Mouse (Mus musculus): ENCODE measurements around the gene Mum1. TPM values are rescaled to one million over a fixed set of nuclear protein-coding genes. Genes with fewer than 3 reads are reported as not detected.
A peak's percentile ranks its signal among the peaks of the same experiment; 100 is the strongest.

Mum1 gene
- total RNA-seq, 2 experiments from 2014 or later, result 37.8 to 43.3 TPM

DNA sequence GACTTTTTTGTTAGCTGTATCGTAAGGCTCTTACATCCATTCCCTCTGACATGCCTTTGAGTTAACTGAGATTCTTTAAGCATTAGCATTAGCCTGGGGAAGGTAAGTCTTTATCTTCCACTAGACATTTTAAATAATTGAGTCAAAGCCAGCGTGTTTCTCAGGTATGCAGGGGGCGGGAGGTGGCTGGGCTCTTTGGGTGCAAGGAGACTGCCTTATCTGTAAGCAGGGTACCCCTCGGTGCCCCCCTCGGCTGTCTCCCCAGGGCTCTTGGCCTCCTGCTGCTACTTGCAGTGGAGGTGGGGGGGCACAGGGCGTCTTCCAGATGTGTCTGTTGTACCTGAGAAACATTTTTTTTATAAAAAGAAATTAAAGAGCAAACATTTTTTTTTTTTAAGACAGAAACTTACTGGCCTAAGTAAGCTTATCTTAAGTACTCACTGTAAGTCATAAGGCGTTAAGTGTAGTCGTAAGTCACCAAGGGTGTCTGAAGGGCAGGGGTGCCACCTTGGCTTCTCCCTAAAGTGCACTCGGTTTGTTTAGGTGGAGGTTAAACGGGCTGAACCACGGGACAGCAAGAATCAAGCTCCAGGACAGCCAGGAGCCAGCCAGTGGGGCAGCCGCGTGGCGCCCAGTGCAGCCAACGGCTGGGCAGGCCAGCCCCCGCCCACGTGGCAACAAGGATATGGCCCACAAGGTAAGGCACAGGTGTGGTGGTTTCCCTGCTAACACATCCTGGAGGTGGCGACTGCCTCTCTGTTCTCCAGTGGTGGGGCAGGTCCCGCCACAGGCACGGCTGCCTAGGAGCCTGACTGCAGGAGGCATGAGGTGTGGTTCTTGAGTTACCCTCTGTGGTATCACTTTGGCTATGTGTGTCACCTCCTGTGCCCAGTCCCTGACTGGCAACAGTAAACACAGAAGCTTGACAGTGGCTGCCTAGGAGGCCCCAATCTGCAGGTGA, 56.5 kb downstream of the Mum1 start:
- intact Hi-C loops (cut with DNase I), result no loop called here
- no peak overlapping the region for H3K4me3 ChIP-seq
- TF ChIP-seq CTCF (IDR thresholded peaks at IDR 0.05), result no peak
- no peak for DNase-seq (ENCODE audit: extremely low spot score in 1 of 2, low spot score in 2 of 2)
- no peak overlapping the region for H3K27ac ChIP-seq

DNA sequence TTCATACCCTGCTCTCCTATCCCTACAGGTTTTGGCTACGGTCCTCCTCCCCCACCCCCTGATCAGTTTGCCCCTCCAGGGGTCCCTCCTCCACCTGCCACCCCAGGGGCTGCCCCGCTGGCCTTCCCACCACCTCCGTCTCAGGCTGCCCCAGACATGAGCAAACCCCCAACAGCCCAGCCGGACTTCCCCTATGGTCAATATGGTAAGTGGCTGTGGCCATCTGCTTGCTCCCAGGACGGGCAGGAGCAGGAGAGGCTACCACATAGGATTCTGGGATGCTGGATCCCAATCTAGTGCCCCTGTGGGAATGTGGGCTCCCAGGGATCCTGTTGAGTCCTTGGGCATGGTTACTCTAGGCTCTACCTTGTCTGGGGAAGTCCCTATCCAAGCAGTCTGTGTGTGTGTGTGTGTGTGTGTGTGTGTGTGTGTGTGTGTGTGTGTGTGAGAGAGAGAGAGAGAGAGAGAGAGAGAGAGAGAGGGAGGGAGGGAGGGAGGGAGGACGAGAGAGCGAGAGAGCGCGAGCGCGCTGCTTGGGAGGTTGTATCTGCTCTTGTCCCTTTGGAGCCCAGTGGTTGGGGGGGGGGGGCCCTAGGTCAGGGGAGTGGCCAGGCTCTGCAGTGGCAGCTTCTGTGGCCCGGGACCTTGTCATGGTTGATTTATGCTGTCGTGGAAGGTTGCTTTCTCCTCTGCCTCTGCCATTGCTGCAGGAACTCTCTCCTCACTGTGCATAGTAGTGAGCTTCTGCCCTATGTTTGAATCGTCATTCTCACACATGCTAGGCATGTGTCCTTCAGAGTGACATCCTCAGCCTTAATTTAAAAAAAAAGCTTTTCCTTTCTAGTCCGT, 59.2 kb downstream of the Mum1 start:
- DNase-seq (ENCODE audit: extremely low spot score in 1 of 2, low spot score in 2 of 2), result no peak
- Histone ChIP-seq H3K27ac (no peak overlapping the region), H3K4me3 (no peak overlapping the region)
- intact Hi-C loops (cut with DNase I), result no loop called here
- no peak for TF ChIP-seq CTCF (IDR thresholded peaks at IDR 0.05)

GRCm38 (mm10) chr10:80288097-80288496, 61.9 kb downstream of the Mum1 start:
- TF ChIP-seq CTCF (IDR thresholded peaks at IDR 0.05), result no peak
- DNase-seq (ENCODE audit: extremely low spot score in 1 of 2, low spot score in 2 of 2), result no peak
- Histone ChIP-seq H3K4me3 (no peak overlapping the region), H3K27ac (no peak overlapping the region)
- intact Hi-C loops (cut with DNase I), result no loop called here

GRCm38 (mm10) chr10:80288657-80289056, 62.4 kb downstream of the Mum1 start:
- no peak for DNase-seq (ENCODE audit: extremely low spot score in 1 of 2, low spot score in 2 of 2)
- intact Hi-C loops (cut with DNase I), result no loop called here
- TF ChIP-seq CTCF (IDR thresholded peaks at IDR 0.05), result peak; percentile 33
- no peak overlapping the region for H3K27ac ChIP-seq
- H3K4me3 ChIP-seq, result no peak overlapping the region

DNA sequence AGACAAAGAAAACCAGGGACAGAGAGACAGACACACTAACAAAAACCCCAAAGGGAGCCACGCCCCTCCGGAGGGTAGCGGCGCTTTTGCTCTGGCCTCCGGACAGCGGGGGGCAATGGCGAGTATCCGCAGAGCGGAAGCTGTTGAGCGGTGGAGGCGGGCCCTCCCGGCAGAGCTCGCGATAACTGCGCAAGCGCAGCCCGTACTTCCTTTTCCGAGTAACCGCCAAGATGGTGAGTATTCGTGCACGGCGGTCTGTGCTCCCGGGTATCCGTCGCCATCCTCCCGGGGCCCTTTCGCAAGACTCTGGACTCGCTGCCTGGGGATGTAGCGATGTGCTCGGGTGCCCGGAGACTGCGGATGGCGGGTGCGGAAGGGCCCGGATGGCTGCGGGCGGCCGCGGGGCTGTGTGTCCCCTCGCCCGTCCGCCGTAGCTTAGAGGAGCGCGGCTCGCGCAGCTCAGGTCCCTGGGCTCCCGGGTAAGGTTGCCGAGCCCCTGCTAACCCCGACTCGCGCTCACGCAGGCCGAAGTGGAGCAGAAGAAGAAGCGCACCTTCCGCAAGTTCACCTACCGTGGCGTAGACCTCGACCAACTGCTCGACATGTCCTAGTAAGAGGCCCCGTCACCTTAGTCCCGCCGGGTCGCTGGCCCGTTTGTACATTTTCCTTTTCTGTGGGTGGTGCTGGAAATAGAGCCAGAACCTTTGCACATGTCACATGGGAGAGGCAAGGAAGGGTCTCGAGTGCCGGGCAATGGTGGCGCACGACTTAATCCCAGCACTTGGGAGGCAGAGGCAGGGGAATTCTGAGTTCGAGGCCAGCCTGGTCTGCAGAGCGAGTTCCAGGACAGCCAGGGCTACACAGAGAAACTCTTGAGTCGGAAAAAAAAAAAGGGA, 66.3 kb downstream of the Mum1 start, which contains the start of gene Rps15:
TSS of gene Rps15 (plus strand) at position 203 of the 896 bp plus-strand sequence.
- intact Hi-C loops (cut with DNase I), result loop anchor here (2.0 kb wide), 1 partner anchor 56 kb away; the partner anchor contains the start of gene Adamtsl5
- TF ChIP-seq CTCF (IDR thresholded peaks at IDR 0.05), result peak; percentile 71
- H3K27ac ChIP-seq, result peak within 1 kb of the TSS; percentile 89
- H3K4me3 ChIP-seq, result peak within 1 kb of the TSS; percentile 96
- DNase-seq (ENCODE audit: extremely low spot score in 1 of 2, low spot score in 2 of 2), result peak; percentile 90 to 93

- no peak for TF ChIP-seq CTCF (IDR thresholded peaks at IDR 0.05)
- Histone ChIP-seq H3K4me3 (peak overlapping the region; percentile 96), H3K27ac (peak overlapping the region; percentile 89)
- intact Hi-C loops (cut with DNase I), result loop anchor here (2.0 kb wide), 1 partner anchor 55 kb away; the partner anchor contains the start of gene Adamtsl5
- no peak for DNase-seq (ENCODE audit: extremely low spot score in 1 of 2, low spot score in 2 of 2)
Measured at GRCm38 (mm10) chr10:80293325-80293724, 67.1 kb downstream of the Mum1 start.

Small RNAs within 50 kb of the gene (microRNA-seq; reads per million reads assigned to microRNA genes)
- gene Mir6911, result 1.2 to 3.2 reads per million in 2 experiments

Other genes with a start within 250 kb of the Mum1 start
- 100 to 1,000 TPM; 122 to 126 TPM for gene Tmem259, start 242.1 kb upstream of the Mum1 start, total RNA-seq (2021)
- 1 to 10 TPM; 5.6 to 8.0 TPM for gene Cnn2, start 237.8 kb upstream of the Mum1 start, total RNA-seq (2021)
- gene Abca7, start 229.9 kb upstream of the Mum1 start, total RNA-seq (2021), result 10 to 100 TPM; 13.5 to 13.8 TPM
- gene Arhgap45, start 209.8 kb upstream of the Mum1 start, total RNA-seq (2021), result 1 to 10 TPM; 3.5 TPM
- gene Polr2e, start 186.6 kb upstream of the Mum1 start, total RNA-seq (2021), result 10 to 100 TPM; 73.0 to 76.0 TPM
- 100 to 1,000 TPM; 494 to 526 TPM for gene Gpx4, start 179.3 kb upstream of the Mum1 start, total RNA-seq (2021)
- gene Sbno2, start 120.9 kb upstream of the Mum1 start, total RNA-seq (2021), result 10 to 100 TPM; 21.4 to 22.1 TPM
- 100 to 1,000 TPM; 102 to 106 TPM for gene Stk11, start 110.6 kb upstream of the Mum1 start, total RNA-seq (2021)
- 100 to 1,000 TPM; 356 to 366 TPM for gene Atp5d, start 87.8 kb upstream of the Mum1 start, total RNA-seq (2021)
- 100 to 1,000 TPM; 431 to 456 TPM for gene Cbarp, start 85.6 kb upstream of the Mum1 start, total RNA-seq (2021)
- gene Midn, start 78.2 kb upstream of the Mum1 start, total RNA-seq (2021), result 100 to 1,000 TPM in 1 of 2 experiments, 10 to 100 TPM in 1; 80.7 to 127 TPM
- 10 to 100 TPM; 75.8 to 93.0 TPM for gene Cirbp, start 60.4 kb upstream of the Mum1 start, total RNA-seq (2021)
- 1 to 10 TPM; 6.0 to 8.1 TPM for gene 1600002K03Rik, start 53.5 kb upstream of the Mum1 start, total RNA-seq (2021)
- gene Efna2, start 47.0 kb upstream of the Mum1 start, total RNA-seq (2021), result 1 to 10 TPM; 6.8 to 7.2 TPM
- 100 to 1,000 TPM; 194 to 206 TPM for gene Ndufs7, start 22.7 kb downstream of the Mum1 start, total RNA-seq (2021)
- gene Gamt, start 34.6 kb downstream of the Mum1 start, total RNA-seq (2021), result 10 to 100 TPM; 16.6 to 23.3 TPM
- gene Dazap1, start 35.1 kb downstream of the Mum1 start, total RNA-seq (2021), result 10 to 100 TPM; 87.4 to 90.3 TPM
- gene Rps15, start 66.0 kb downstream of the Mum1 start, total RNA-seq (2021), result 100 to 1,000 TPM; 816 to 913 TPM
- 100 to 1,000 TPM; 111 to 113 TPM for gene Apc2, start 69.5 kb downstream of the Mum1 start, total RNA-seq (2021)
- gene 2310011J03Rik, start 94.1 kb downstream of the Mum1 start, total RNA-seq (2021), result 10 to 100 TPM; 26.3 to 26.9 TPM
- 1 to 10 TPM; 4.0 to 5.4 TPM for gene Pcsk4, start 103.1 kb downstream of the Mum1 start, total RNA-seq (2021)
- 10 to 100 TPM; 13.5 to 13.6 TPM for gene Reep6, start 103.5 kb downstream of the Mum1 start, total RNA-seq (2021)
- 10 to 100 TPM in 1 of 2 experiments, 1 to 10 TPM in 1; 7.9 to 11.1 TPM for gene Adamtsl5, start 122.0 kb downstream of the Mum1 start, total RNA-seq (2021)
- gene Plk5, start 130.0 kb downstream of the Mum1 start, total RNA-seq (2021), result 10 to 100 TPM; 27.3 to 37.9 TPM
- 10 to 100 TPM; 19.2 to 20.6 TPM for gene Mex3d, start 161.2 kb downstream of the Mum1 start, total RNA-seq (2021)
- gene Mbd3, start 173.1 kb downstream of the Mum1 start, total RNA-seq (2021), result 100 to 1,000 TPM; 139 to 150 TPM
- 100 to 1,000 TPM; 373 to 394 TPM for gene Uqcr11, start 180.4 kb downstream of the Mum1 start, total RNA-seq (2021)
- gene Tcf3, start 207.2 kb downstream of the Mum1 start, total RNA-seq (2021), result 10 to 100 TPM; 28.9 to 30.1 TPM